Mouse (Mus musculus): ENCODE data around the gene Pon2. TPM values are rescaled to one million over a fixed set of nuclear protein-coding genes. Genes with fewer than 3 reads are reported as not detected.

Gene Pon2
- polyA plus RNA-seq, 1 experiment from 2014 or later: 35.0 TPM

GRCm38 (mm10) chr6:5287919-5288318 lies 10.3 kb downstream of the Pon2 start:
- Histone ChIP-seq H3K9ac (no peak overlapping the region), H3K4me1 (peaks cover 4% of the 10 kb centered on the region; the same call in 1 of the 2 replicates), H3K9me3 (replicated peaks) (no peaks in the 10 kb centered on the region), H3K4me3 (replicated peaks) (no peak overlapping the region), H3K27ac (no peak overlapping the region), H3K36me3 (peaks cover 9% of the 10 kb centered on the region; the same call in 1 of the 2 replicates), H3K27me3 (no peaks in the 10 kb centered on the region), H3K4me2 (no peak overlapping the region)
- WGBS: 48% methylated on average over 5 of the region's 5 CpGs
- no peak for ATAC-seq (replicated peaks; ENCODE audit: low FRiP score)

- no peak; the same call in 1 of the 2 replicates for ATAC-seq (replicated peaks; ENCODE audit: low FRiP score)
- WGBS: 83% methylated on average over 2 of the region's 2 CpGs
- Histone ChIP-seq H3K4me2 (no peak overlapping the region), H3K9me3 (replicated peaks) (no peaks in the 10 kb centered on the region), H3K36me3 (peaks cover 9% of the 10 kb centered on the region; the same call in 1 of the 2 replicates), H3K9ac (no peak overlapping the region), H3K4me3 (replicated peaks) (no peak overlapping the region), H3K27me3 (no peaks in the 10 kb centered on the region), H3K4me1 (peaks cover 4% of the 10 kb centered on the region; the same call in 1 of the 2 replicates), H3K27ac (no peak overlapping the region)
These were observed 10.9 kb downstream of the Pon2 start for GRCm38 (mm10) chr6:5287392-5287791.

GRCm38 (mm10) chr6:5282418-5282817 lies 15.8 kb downstream of the Pon2 start:
- H3K4me1 ChIP-seq: 0 out of 2 replicates have a peak, but pooled peaks cover 3% of the 10 kb centered on the region
- no peak overlapping the region for H3K9ac ChIP-seq
- no peak overlapping the region for H3K4me3 ChIP-seq (replicated peaks)
- H3K4me2 ChIP-seq: no peak overlapping the region
- H3K27me3 ChIP-seq: no peaks in the 10 kb centered on the region
- 64% methylated on average over 7 of the region's 7 CpGs for WGBS
- peaks cover 4% of the 10 kb centered on the region; the same call in 1 of the 2 replicates for H3K36me3 ChIP-seq
- H3K27ac ChIP-seq: no peak overlapping the region
- no peak; the same call in 1 of the 2 replicates for ATAC-seq (replicated peaks; ENCODE audit: low FRiP score)
- no peaks in the 10 kb centered on the region for H3K9me3 ChIP-seq (replicated peaks)

GRCm38 (mm10) chr6:5280576-5281305 lies 17.5 kb downstream of the Pon2 start:
- WGBS: 50% methylated on average over 6 of the region's 6 CpGs
- Histone ChIP-seq H3K9me3 (replicated peaks) (no peaks in the 10 kb centered on the region), H3K4me1 (0 out of 2 replicates have a peak, but pooled peaks cover 3% of the 10 kb centered on the region), H3K36me3 (peaks cover 12% of the 10 kb centered on the region), H3K4me2 (no peak overlapping the region), H3K27me3 (no peaks in the 10 kb centered on the region), H3K9ac (no peak overlapping the region), H3K27ac (no peak overlapping the region), H3K4me3 (replicated peaks) (no peak overlapping the region)
- ATAC-seq (replicated peaks; ENCODE audit: low FRiP score): no peak

GRCm38 (mm10) chr6:5277972-5278371 lies 20.3 kb downstream of the Pon2 start:
- H3K4me3 ChIP-seq (replicated peaks): no peak overlapping the region
- H3K27me3 ChIP-seq: no peaks in the 10 kb centered on the region
- 37% methylated on average over 5 of the region's 5 CpGs for WGBS
- H3K9me3 ChIP-seq (replicated peaks): no peaks in the 10 kb centered on the region
- no peak overlapping the region for H3K4me2 ChIP-seq
- H3K36me3 ChIP-seq: peaks cover 19% of the 10 kb centered on the region
- ATAC-seq (replicated peaks; ENCODE audit: low FRiP score): no peak
- H3K9ac ChIP-seq: no peak overlapping the region
- H3K4me1 ChIP-seq: 0 out of 2 replicates have a peak, but pooled peaks cover 3% of the 10 kb centered on the region
- no peak overlapping the region for H3K27ac ChIP-seq

- Histone ChIP-seq H3K4me1 (no peaks in the 10 kb centered on the region), H3K27me3 (no peaks in the 10 kb centered on the region), H3K27ac (no peak overlapping the region), H3K4me2 (no peak overlapping the region), H3K4me3 (replicated peaks) (no peak overlapping the region), H3K9ac (no peak overlapping the region), H3K36me3 (peaks cover 20% of the 10 kb centered on the region), H3K9me3 (replicated peaks) (no peaks in the 10 kb centered on the region)
- no peak for ATAC-seq (replicated peaks; ENCODE audit: low FRiP score)
- WGBS: 86% methylated on average over 6 of the region's 6 CpGs
These were observed 28.6 kb downstream of the Pon2 start for GRCm38 (mm10) chr6:5269641-5270040.

GRCm38 (mm10) chr6:5264793-5265192 lies 33.5 kb downstream of the Pon2 start:
- no peak for ATAC-seq (replicated peaks; ENCODE audit: low FRiP score)
- 78% methylated on average over 8 of the region's 8 CpGs for WGBS
- 0 out of 2 replicates have a peak, but pooled peaks cover 11% of the 10 kb centered on the region for H3K36me3 ChIP-seq
- H3K9ac ChIP-seq: no peak overlapping the region
- H3K9me3 ChIP-seq (replicated peaks): no peaks in the 10 kb centered on the region
- H3K4me3 ChIP-seq (replicated peaks): no peak overlapping the region
- no peak overlapping the region for H3K27ac ChIP-seq
- H3K4me1 ChIP-seq: no peaks in the 10 kb centered on the region
- H3K27me3 ChIP-seq: no peaks in the 10 kb centered on the region
- H3K4me2 ChIP-seq: no peak overlapping the region

- no peak for ATAC-seq (replicated peaks; ENCODE audit: low FRiP score)
- no peak overlapping the region for H3K4me2 ChIP-seq
- WGBS: 82% methylated on average over 8 of the region's 8 CpGs
These were observed 34.8 kb downstream of the Pon2 start for GRCm38 (mm10) chr6:5263250-5263999.

GRCm38 (mm10) chr6:5262322-5263249 lies 35.7 kb downstream of the Pon2 start:
- Histone ChIP-seq H3K4me1 (no peaks in the 10 kb centered on the region), H3K9ac (no peak overlapping the region), H3K4me2 (no peak overlapping the region), H3K27ac (no peak overlapping the region), H3K36me3 (0 out of 2 replicates have a peak, but pooled peaks cover 5% of the 10 kb centered on the region), H3K9me3 (replicated peaks) (no peaks in the 10 kb centered on the region), H3K4me3 (replicated peaks) (no peak overlapping the region), H3K27me3 (no peaks in the 10 kb centered on the region)
- no peak for ATAC-seq (replicated peaks; ENCODE audit: low FRiP score)
- 74% methylated on average over 9 of the region's 10 CpGs for WGBS

More at GRCm38 (mm10) chr6:5263250-5263999, 34.8 kb downstream of the Pon2 start:
- no peaks in the 10 kb centered on the region for H3K9me3 ChIP-seq (replicated peaks)
- no peaks in the 10 kb centered on the region for H3K4me1 ChIP-seq
- no peaks in the 10 kb centered on the region for H3K27me3 ChIP-seq
- no peak overlapping the region for H3K4me3 ChIP-seq (replicated peaks)
- 0 out of 2 replicates have a peak, but pooled peaks cover 8% of the 10 kb centered on the region for H3K36me3 ChIP-seq
- H3K9ac ChIP-seq: no peak overlapping the region
- no peak overlapping the region for H3K27ac ChIP-seq

- H3K4me2 ChIP-seq: peak within 1 kb of the TSS; percentile 69
- H3K27ac ChIP-seq: peak within 1 kb of the TSS; percentile 14; the same call in 1 of the 2 replicates
- WGBS: 2% methylated on average over 16 of the region's 16 CpGs
These were observed 42.4 kb downstream of the Pon2 start, which contains the start of gene Pon3 for GRCm38 (mm10) chr6:5255722-5256451. Gene Pon3 (minus strand): TSS chr6:5256286.

GRCm38 (mm10) chr6:5255291-5255690 lies 43.0 kb downstream of the Pon2 start:
- Histone ChIP-seq H3K4me3 (replicated peaks) (peak overlapping the region; percentile 51), H3K4me2 (peak overlapping the region; percentile 69), H3K4me1 (peaks cover 8% of the 10 kb centered on the region; the same call in 1 of the 2 replicates), H3K27ac (no peak overlapping the region), H3K36me3 (no peaks in the 10 kb centered on the region), H3K27me3 (no peaks in the 10 kb centered on the region), H3K9ac (no peak overlapping the region), H3K9me3 (replicated peaks) (no peaks in the 10 kb centered on the region)
- WGBS: 35% methylated on average over 6 of the region's 6 CpGs
- no peak for ATAC-seq (replicated peaks; ENCODE audit: low FRiP score)

More at GRCm38 (mm10) chr6:5255722-5256451, 42.4 kb downstream of the Pon2 start, which contains the start of gene Pon3:
- no peak within 1 kb of the TSS for H3K9ac ChIP-seq
- ATAC-seq (replicated peaks; ENCODE audit: low FRiP score): peak; percentile 95
- H3K27me3 ChIP-seq: no peaks in the 10 kb centered on the region
- H3K36me3 ChIP-seq: no peaks in the 10 kb centered on the region
- peaks cover 8% of the 10 kb centered on the region; the same call in 1 of the 2 replicates for H3K4me1 ChIP-seq
- H3K4me3 ChIP-seq (replicated peaks): peak within 1 kb of the TSS; percentile 51
- H3K9me3 ChIP-seq (replicated peaks): no peaks in the 10 kb centered on the region

Data from kidney, embryonic 15.5 days (tissue).